Mouse (Mus musculus) ES-Bruce4 (cell line): ENCODE measurements around the gene Mdm1.

Experiments
- CTCF ChIP-seq: IDR thresholded peaks from one replicate; pipeline ENCODE4 v1.8.1; 2011; ENCODE audit warnings: low read depth, low read length
- EP300 ChIP-seq: IDR thresholded peaks from 2 replicates; pipeline ENCODE4 v1.6.1; 2011; ENCODE audit warnings: low read depth, low read length; ENCODE audit not compliant: insufficient read depth
- POLR2A ChIP-seq: IDR thresholded peaks from one replicate; pipeline ENCODE4 v1.8.1; 2011; ENCODE audit warnings: low read length; ENCODE audit not compliant: insufficient read depth

DNA sequence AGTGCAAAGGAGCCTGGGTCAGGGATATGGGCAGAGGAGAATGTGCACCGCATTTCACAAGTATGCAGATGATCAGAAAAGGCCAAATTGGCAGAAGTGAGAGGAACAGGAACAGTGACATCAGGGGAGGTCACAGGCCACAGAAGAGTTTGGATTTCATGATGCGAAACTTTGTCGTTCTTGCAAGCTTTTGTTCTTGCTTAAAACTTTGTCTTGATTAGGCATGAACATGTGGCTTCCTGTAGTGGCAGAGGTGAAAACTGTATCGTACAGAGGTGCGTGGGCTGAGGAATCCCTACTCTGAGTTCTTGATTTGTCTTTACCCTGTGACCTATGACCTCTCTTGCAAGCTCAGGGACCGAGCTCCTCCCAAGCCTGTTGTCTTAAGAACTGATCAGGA is 45.4 kb upstream of the Mdm1 start:
- TF ChIP-seq CTCF = no peak
- TF ChIP-seq POLR2A = no peak
- no peak for TF ChIP-seq EP300
